Mouse (Mus musculus) liver, adult 2 months (tissue): ENCODE results near the gene Vasp.

Source experiments
- CTCF ChIP-seq: fragments of 200-500 bp; IDR thresholded peaks from 2 replicates; pipeline ENCODE4 v1.5.1; 2011; ENCODE audit warnings: low read depth, low read length, control low read depth
- POLR2A ChIP-seq: fragments of 200-500 bp; IDR thresholded peaks from 2 replicates; pipeline ENCODE4 v1.6.1; 2011; ENCODE audit warnings: low read length, control low read depth; ENCODE audit not compliant: insufficient read depth; ENCODE audit errors: extremely low read depth

DNA sequence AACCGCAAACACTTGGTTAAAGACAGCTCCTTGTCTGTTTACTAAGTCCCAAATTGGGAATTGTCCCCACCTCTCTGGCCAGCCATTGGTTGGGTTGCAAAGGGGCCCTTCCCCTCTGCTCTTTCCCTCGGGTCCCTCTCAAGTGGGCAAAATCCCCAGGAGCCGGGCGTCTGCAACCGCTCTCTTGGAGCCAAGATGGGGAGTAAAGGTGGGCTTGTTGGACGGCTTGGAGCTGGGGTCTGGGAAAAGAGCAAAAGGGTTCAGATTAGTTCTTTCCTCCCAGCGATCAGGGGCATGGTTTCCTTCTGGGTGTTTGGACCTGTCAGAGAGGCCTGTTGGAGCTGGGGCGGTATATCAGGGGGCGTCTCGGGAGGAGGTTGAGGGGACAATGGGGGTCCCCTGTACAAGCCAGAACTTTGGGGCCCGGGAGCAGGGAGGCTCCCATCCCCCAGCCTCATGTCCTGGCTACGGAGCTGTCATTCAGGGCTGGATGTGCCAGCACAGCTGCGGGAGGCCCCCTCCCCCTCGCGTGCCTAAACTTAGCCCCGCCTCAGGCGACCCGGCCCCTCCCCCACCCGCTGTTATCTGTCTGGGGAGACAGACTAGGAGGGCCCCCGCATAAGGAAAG, 19.5 kb upstream of the Vasp start:
- TF ChIP-seq CTCF, result no peak
- no peak for TF ChIP-seq POLR2A
